Mouse (Mus musculus) liver, adult (tissue): ENCODE measurements around the gene Gm10134.
A peak's percentile ranks its signal among the peaks of the same experiment; 100 is the strongest.

Experiments used
- GATA4 ChIP-seq: IDR thresholded peaks from 2 replicates; pipeline ENCODE4 v1.6.1; 2014; ENCODE audit warnings: mild to moderate bottlenecking, low read length; ENCODE audit not compliant: insufficient replicate concordance

Gm10134 gene

GRCm38 (mm10) chr2:28505795-28506194 is at the start of gene Gm10134:
Gm10134 (plus strand) TSS chr2:28506095.
- no peak for TF ChIP-seq GATA4

- no peak for TF ChIP-seq GATA4
These were observed 49.3 kb upstream of the Gm10134 start for GRCm38 (mm10) chr2:28456616-28457015.

GRCm38 (mm10) chr2:28463919-28464318 is 42.0 kb upstream of the Gm10134 start:
- TF ChIP-seq GATA4: no peak

- no peak for TF ChIP-seq GATA4
These were observed 41.0 kb upstream of the Gm10134 start for GRCm38 (mm10) chr2:28464919-28465318.

- no peak for TF ChIP-seq GATA4
These were observed 39.9 kb upstream of the Gm10134 start, which contains the start of gene 1700007K13Rik for GRCm38 (mm10) chr2:28465836-28466518. 1700007K13Rik (minus strand) TSS chr2:28466332.

GRCm38 (mm10) chr2:28467860-28468485 is 37.9 kb upstream of the Gm10134 start, which contains the start of gene Mrps2:
Mrps2 (plus strand) TSS chr2:28468066.
- TF ChIP-seq GATA4: peak; percentile 52; the same call in 1 of the 2 replicates

GRCm38 (mm10) chr2:28468486-28469225 is 37.2 kb upstream of the Gm10134 start:
- no peak for TF ChIP-seq GATA4

- no peak for TF ChIP-seq GATA4
These were observed 36.4 kb upstream of the Gm10134 start for GRCm38 (mm10) chr2:28469461-28469860.

- TF ChIP-seq GATA4: no peak
These were observed 35.3 kb upstream of the Gm10134 start for GRCm38 (mm10) chr2:28470591-28470990.

- no peak for TF ChIP-seq GATA4
These were observed 26.4 kb upstream of the Gm10134 start for GRCm38 (mm10) chr2:28479208-28480204.

- TF ChIP-seq GATA4: no peak
These were observed 22.0 kb upstream of the Gm10134 start for GRCm38 (mm10) chr2:28483861-28484260.

GRCm38 (mm10) chr2:28494521-28494920 is 11.4 kb upstream of the Gm10134 start:
- TF ChIP-seq GATA4: no peak

- TF ChIP-seq GATA4: no peak
These were observed 10.6 kb upstream of the Gm10134 start for GRCm38 (mm10) chr2:28495207-28495756.
